Mouse (Mus musculus): ENCODE data around the gene Gli2. TPM values are rescaled to one million over a fixed set of nuclear protein-coding genes. Genes with fewer than 3 reads are reported as not detected.

The Gli2 gene
- polyA plus RNA-seq (2012; rRNA removed): 1.3 and 1.4 TPM in 2 replicates

GRCm38 (mm10) chr1:119053402-119053841 lies at the start of gene Gli2:
Gene Gli2 (minus strand): TSS chr1:119053619.
- peak within 1 kb of the TSS; percentile 55 for H3K27ac ChIP-seq (ENCODE audit: control insufficient read depth, insufficient read depth, low read depth, low read length)
- peak; percentile 37; the same call in 1 of the 2 replicates for TF ChIP-seq CTCF (IDR thresholded peaks at IDR 0.05; ENCODE audit: control insufficient read depth, insufficient read depth, insufficient replicate concordance, low read depth, low read length)
- TF ChIP-seq POLR2A (IDR thresholded peaks at IDR 0.05; ENCODE audit: control insufficient read depth, low read depth, low read length): no peak
- H3K4me1 ChIP-seq (ENCODE audit: control insufficient read depth, insufficient read depth, low read length): peaks cover 13% of the 10 kb centered on the region
- H3K36me3 ChIP-seq (ENCODE audit: control insufficient read depth, insufficient read depth, low read length): no peaks in the 10 kb centered on the region
- H3K4me3 ChIP-seq (ENCODE audit: control insufficient read depth, low read depth, low read length): peak within 1 kb of the TSS; percentile 73
- H3K27me3 ChIP-seq (ENCODE audit: control insufficient read depth, insufficient read depth, low read length): no peaks in the 10 kb centered on the region

GRCm38 (mm10) chr1:119097921-119098521 lies 44.6 kb upstream of the Gli2 start:
- H3K4me1 ChIP-seq (ENCODE audit: control insufficient read depth, insufficient read depth, low read length): peaks cover 2% of the 10 kb centered on the region; the same call in 1 of the 2 replicates
- no peaks in the 10 kb centered on the region for H3K36me3 ChIP-seq (ENCODE audit: control insufficient read depth, insufficient read depth, low read length)
- no peak for TF ChIP-seq POLR2A (IDR thresholded peaks at IDR 0.05; ENCODE audit: control insufficient read depth, low read depth, low read length)
- no peak overlapping the region for H3K27ac ChIP-seq (ENCODE audit: control insufficient read depth, insufficient read depth, low read depth, low read length)
- H3K4me3 ChIP-seq (ENCODE audit: control insufficient read depth, low read depth, low read length): no peak overlapping the region
- no peaks in the 10 kb centered on the region for H3K27me3 ChIP-seq (ENCODE audit: control insufficient read depth, insufficient read depth, low read length)

- Histone ChIP-seq H3K4me3 (ENCODE audit: control insufficient read depth, low read depth, low read length) (no peak overlapping the region), H3K36me3 (ENCODE audit: control insufficient read depth, insufficient read depth, low read length) (no peaks in the 10 kb centered on the region), H3K27me3 (ENCODE audit: control insufficient read depth, insufficient read depth, low read length) (no peaks in the 10 kb centered on the region), H3K27ac (ENCODE audit: control insufficient read depth, insufficient read depth, low read depth, low read length) (no peak overlapping the region), H3K4me1 (ENCODE audit: control insufficient read depth, insufficient read depth, low read length) (peaks cover 9% of the 10 kb centered on the region)
- TF ChIP-seq POLR2A (IDR thresholded peaks at IDR 0.05; ENCODE audit: control insufficient read depth, low read depth, low read length): no peak
- peak; percentile 62; the same call in 1 of the 2 replicates for TF ChIP-seq CTCF (IDR thresholded peaks at IDR 0.05; ENCODE audit: control insufficient read depth, insufficient read depth, insufficient replicate concordance, low read depth, low read length)
Observed at GRCm38 (mm10) chr1:119093739-119094138, 40.3 kb upstream of the Gli2 start.

GRCm38 (mm10) chr1:119089887-119090620 lies 36.6 kb upstream of the Gli2 start:
- H3K27me3 ChIP-seq (ENCODE audit: control insufficient read depth, insufficient read depth, low read length): no peaks in the 10 kb centered on the region
- H3K27ac ChIP-seq (ENCODE audit: control insufficient read depth, insufficient read depth, low read depth, low read length): peak overlapping the region; percentile 57
- peaks cover 7% of the 10 kb centered on the region for H3K4me1 ChIP-seq (ENCODE audit: control insufficient read depth, insufficient read depth, low read length)
- TF ChIP-seq CTCF (IDR thresholded peaks at IDR 0.05; ENCODE audit: control insufficient read depth, insufficient read depth, insufficient replicate concordance, low read depth, low read length) (no peak), POLR2A (IDR thresholded peaks at IDR 0.05; ENCODE audit: control insufficient read depth, low read depth, low read length) (no peak)
- no peaks in the 10 kb centered on the region for H3K36me3 ChIP-seq (ENCODE audit: control insufficient read depth, insufficient read depth, low read length)
- H3K4me3 ChIP-seq (ENCODE audit: control insufficient read depth, low read depth, low read length): no peak overlapping the region

- Histone ChIP-seq H3K4me3 (ENCODE audit: control insufficient read depth, low read depth, low read length) (no peak overlapping the region), H3K4me1 (ENCODE audit: control insufficient read depth, insufficient read depth, low read length) (peaks cover 7% of the 10 kb centered on the region), H3K27ac (ENCODE audit: control insufficient read depth, insufficient read depth, low read depth, low read length) (no peak overlapping the region), H3K27me3 (ENCODE audit: control insufficient read depth, insufficient read depth, low read length) (no peaks in the 10 kb centered on the region), H3K36me3 (ENCODE audit: control insufficient read depth, insufficient read depth, low read length) (no peaks in the 10 kb centered on the region)
- TF ChIP-seq CTCF (IDR thresholded peaks at IDR 0.05; ENCODE audit: control insufficient read depth, insufficient read depth, insufficient replicate concordance, low read depth, low read length) (peak; percentile 72; the same call in 1 of the 2 replicates), POLR2A (IDR thresholded peaks at IDR 0.05; ENCODE audit: control insufficient read depth, low read depth, low read length) (no peak)
Observed at GRCm38 (mm10) chr1:119087539-119087938, 34.1 kb upstream of the Gli2 start.

GRCm38 (mm10) chr1:119085771-119086170 lies 32.4 kb upstream of the Gli2 start:
- TF ChIP-seq POLR2A (IDR thresholded peaks at IDR 0.05; ENCODE audit: control insufficient read depth, low read depth, low read length): no peak
- TF ChIP-seq CTCF (IDR thresholded peaks at IDR 0.05; ENCODE audit: control insufficient read depth, insufficient read depth, insufficient replicate concordance, low read depth, low read length): no peak
- Histone ChIP-seq H3K4me3 (ENCODE audit: control insufficient read depth, low read depth, low read length) (no peak overlapping the region), H3K27me3 (ENCODE audit: control insufficient read depth, insufficient read depth, low read length) (no peaks in the 10 kb centered on the region)

GRCm38 (mm10) chr1:119083468-119083921 lies 30.1 kb upstream of the Gli2 start:
- H3K4me3 ChIP-seq (ENCODE audit: control insufficient read depth, low read depth, low read length): no peak overlapping the region
- H3K36me3 ChIP-seq (ENCODE audit: control insufficient read depth, insufficient read depth, low read length): no peaks in the 10 kb centered on the region
- no peaks in the 10 kb centered on the region for H3K4me1 ChIP-seq (ENCODE audit: control insufficient read depth, insufficient read depth, low read length)
- TF ChIP-seq CTCF (IDR thresholded peaks at IDR 0.05; ENCODE audit: control insufficient read depth, insufficient read depth, insufficient replicate concordance, low read depth, low read length) (peak; percentile 39; the same call in 1 of the 2 replicates), POLR2A (IDR thresholded peaks at IDR 0.05; ENCODE audit: control insufficient read depth, low read depth, low read length) (no peak)
- no peaks in the 10 kb centered on the region for H3K27me3 ChIP-seq (ENCODE audit: control insufficient read depth, insufficient read depth, low read length)
- H3K27ac ChIP-seq (ENCODE audit: control insufficient read depth, insufficient read depth, low read depth, low read length): no peak overlapping the region

More at GRCm38 (mm10) chr1:119085771-119086170, 32.4 kb upstream of the Gli2 start:
- Histone ChIP-seq H3K4me1 (ENCODE audit: control insufficient read depth, insufficient read depth, low read length) (peaks cover 7% of the 10 kb centered on the region), H3K36me3 (ENCODE audit: control insufficient read depth, insufficient read depth, low read length) (no peaks in the 10 kb centered on the region), H3K27ac (ENCODE audit: control insufficient read depth, insufficient read depth, low read depth, low read length) (no peak overlapping the region)

All from testis, adult 2 months (tissue).